Mouse (Mus musculus) heart, embryonic 12.5 days (tissue): ENCODE results near the gene Phgr1. TPM values are rescaled to one million over a fixed set of nuclear protein-coding genes. Genes with fewer than 3 reads are reported as not detected.

Experiments used
- ATAC-seq: fragments of 200-750 bp; cut with Nextera tagmentation; 2 replicates; pipeline ENCODE4 v1.8.0; 2017; ENCODE audit warnings: moderate TSS enrichment, moderate library complexity; ENCODE audit not compliant: insufficient number of reproducible peaks, low FRiP score
- H3K27ac ChIP-seq: fragments of 300-500 bp; sonication (generic); 2 replicates; pipeline ENCODE4 v1.5.1; 2016; ENCODE audit warnings: mild to moderate bottlenecking, moderate library complexity; ENCODE audit not compliant: poor library complexity, severe bottlenecking
- H3K27me3 ChIP-seq: fragments of 300-500 bp; sonication (generic); replicated peaks from 2 replicates; pipeline ENCODE4 v1.6.1; 2016; ENCODE audit warnings: mild to moderate bottlenecking, moderate library complexity
- H3K36me3 ChIP-seq: fragments of 300-500 bp; sonication (generic); 2 replicates; pipeline ENCODE4 v1.6.1; 2016; ENCODE audit warnings: mild to moderate bottlenecking, moderate library complexity
- H3K4me1 ChIP-seq: fragments of 300-500 bp; sonication (generic); replicated peaks from 2 replicates; pipeline ENCODE4 v1.6.1; 2016; ENCODE audit warnings: mild to moderate bottlenecking
- H3K4me2 ChIP-seq: fragments of 300-500 bp; sonication (generic); 2 replicates; pipeline ENCODE4 v1.6.1; 2016; ENCODE audit warnings: mild to moderate bottlenecking, moderate library complexity
- H3K4me3 ChIP-seq: fragments of 300-500 bp; sonication (generic); 2 replicates; pipeline ENCODE4 v1.5.1; 2016; ENCODE audit warnings: mild to moderate bottlenecking
- H3K9ac ChIP-seq: fragments of 300-500 bp; sonication (generic); 2 replicates; pipeline ENCODE4 v1.6.1; 2016; ENCODE audit warnings: mild to moderate bottlenecking, moderate library complexity
- H3K9me3 ChIP-seq: fragments of 300-500 bp; sonication (generic); replicated peaks from 2 replicates; pipeline ENCODE4 v1.6.1; 2016; ENCODE audit warnings: mild to moderate bottlenecking, moderate library complexity
- WGBS: fragments of 180-500 bp; shearing (Covaris S2); methylation state at CpG from one replicate; pipeline ENCODE4 v1.1.7; 2016; 5-methylcytosine and 5-hydroxymethylcytosine counted together
- polyA plus RNA-seq: library from polyadenylated mRNA; unstranded; fragments of >200 nt; fragmentation: Nextera tagmentation; extraction: Ambion mirVana; gene quantifications from 2 replicates; pipeline ENCODE4 v1.2.1, GENCODE M21; 2016

The Phgr1 gene
- polyA plus RNA-seq = not detected in 2 replicates

- H3K4me2 ChIP-seq = no peak within 1 kb of the TSS
- H3K36me3 ChIP-seq = no peaks in the 10 kb centered on the region
- no peak within 1 kb of the TSS for H3K9ac ChIP-seq
- WGBS = 68% methylated on average over 6 of the region's 6 CpGs
- ATAC-seq = no peak
- H3K9me3 ChIP-seq = no peaks in the 10 kb centered on the region
- H3K27me3 ChIP-seq = peaks cover 9% of the 10 kb centered on the region; the same call in 1 of the 2 replicates
- no peaks in the 10 kb centered on the region for H3K4me1 ChIP-seq
- H3K4me3 ChIP-seq = no peak within 1 kb of the TSS
- H3K27ac ChIP-seq = no peak within 1 kb of the TSS
These were observed at the start of gene Phgr1 for GRCm38 (mm10) chr2:118772158-118772874. TSS of gene Phgr1 (plus strand) at chr2:118772769.

GRCm38 (mm10) chr2:118723693-118724486 is 48.7 kb upstream of the Phgr1 start:
- H3K4me3 ChIP-seq = no peak overlapping the region
- H3K4me1 ChIP-seq = peaks cover 32% of the 10 kb centered on the region
- 62% methylated on average over 15 of the region's 15 CpGs for WGBS
- no peak overlapping the region for H3K4me2 ChIP-seq
- no peaks in the 10 kb centered on the region for H3K36me3 ChIP-seq
- peaks cover 19% of the 10 kb centered on the region; the same call in 1 of the 2 replicates for H3K27me3 ChIP-seq
- no peaks in the 10 kb centered on the region for H3K9me3 ChIP-seq
- H3K27ac ChIP-seq = no peak overlapping the region
- ATAC-seq = no peak
- H3K9ac ChIP-seq = no peak overlapping the region

- no peak overlapping the region for H3K27ac ChIP-seq
- H3K4me3 ChIP-seq = no peak overlapping the region
- ATAC-seq = no peak
- H3K9ac ChIP-seq = no peak overlapping the region
- peaks cover 22% of the 10 kb centered on the region; the same call in 1 of the 2 replicates for H3K27me3 ChIP-seq
- no peak overlapping the region for H3K4me2 ChIP-seq
- no peaks in the 10 kb centered on the region for H3K9me3 ChIP-seq
- no peaks in the 10 kb centered on the region for H3K36me3 ChIP-seq
- peaks cover 45% of the 10 kb centered on the region for H3K4me1 ChIP-seq
- WGBS = 79% methylated on average over 4 of the region's 4 CpGs
These were observed 47.1 kb upstream of the Phgr1 start for GRCm38 (mm10) chr2:118725511-118725910.

GRCm38 (mm10) chr2:118726873-118727272 is 45.7 kb upstream of the Phgr1 start:
- no peak overlapping the region for H3K4me3 ChIP-seq
- H3K27ac ChIP-seq = no peak overlapping the region
- ATAC-seq = no peak
- H3K9me3 ChIP-seq = no peaks in the 10 kb centered on the region
- no peak overlapping the region for H3K4me2 ChIP-seq
- WGBS = 81% methylated on average over 2 of the region's 2 CpGs
- peaks cover 33% of the 10 kb centered on the region for H3K27me3 ChIP-seq
- H3K36me3 ChIP-seq = no peaks in the 10 kb centered on the region
- H3K4me1 ChIP-seq = peaks cover 47% of the 10 kb centered on the region
- H3K9ac ChIP-seq = no peak overlapping the region

- no peak for ATAC-seq
These were observed 44.7 kb upstream of the Phgr1 start for GRCm38 (mm10) chr2:118727911-118728310.

GRCm38 (mm10) chr2:118728337-118728736 is 44.2 kb upstream of the Phgr1 start, which contains the start of gene Plcb2:
TSS of gene Plcb2 (minus strand) at chr2:118728438.
- Histone ChIP-seq H3K27ac (no peak within 1 kb of the TSS; the same call in 1 of the 2 replicates), H3K27me3 (peaks cover 36% of the 10 kb centered on the region), H3K4me2 (peak within 1 kb of the TSS; percentile 35), H3K4me1 (peaks cover 40% of the 10 kb centered on the region), H3K4me3 (no peak within 1 kb of the TSS), H3K36me3 (no peaks in the 10 kb centered on the region), H3K9me3 (no peaks in the 10 kb centered on the region), H3K9ac (0 out of 2 replicates have a peak within 1 kb of the TSS, but pooled peaks have one; percentile 46)
- ATAC-seq = no peak
- 15% methylated on average over 7 of the region's 7 CpGs for WGBS

More at GRCm38 (mm10) chr2:118727911-118728310, 44.7 kb upstream of the Phgr1 start:
- no peaks in the 10 kb centered on the region for H3K9me3 ChIP-seq
- peaks cover 36% of the 10 kb centered on the region for H3K27me3 ChIP-seq
- H3K9ac ChIP-seq = no peak overlapping the region
- H3K27ac ChIP-seq = no peak overlapping the region
- peak overlapping the region; percentile 35; the same call in 1 of the 2 replicates for H3K4me2 ChIP-seq
- H3K4me1 ChIP-seq = peaks cover 44% of the 10 kb centered on the region
- no peaks in the 10 kb centered on the region for H3K36me3 ChIP-seq
- 16% methylated on average over 9 of the region's 9 CpGs for WGBS
- no peak overlapping the region for H3K4me3 ChIP-seq

GRCm38 (mm10) chr2:118729194-118729593 is 43.4 kb upstream of the Phgr1 start:
- Histone ChIP-seq H3K27ac (no peak overlapping the region; the same call in 1 of the 2 replicates), H3K9me3 (no peaks in the 10 kb centered on the region)
- 0 out of 2 replicates have a peak, but pooled peaks have one; percentile 20 for ATAC-seq

GRCm38 (mm10) chr2:118729816-118730621 is 42.5 kb upstream of the Phgr1 start:
- 27% methylated on average over 8 of the region's 8 CpGs for WGBS
- no peak for ATAC-seq

More at GRCm38 (mm10) chr2:118729194-118729593, 43.4 kb upstream of the Phgr1 start:
- Histone ChIP-seq H3K27me3 (peaks cover 43% of the 10 kb centered on the region), H3K4me1 (peaks cover 32% of the 10 kb centered on the region), H3K9ac (0 out of 2 replicates have a peak overlapping the region, but pooled peaks have one; percentile 9), H3K36me3 (no peaks in the 10 kb centered on the region), H3K4me3 (no peak overlapping the region), H3K4me2 (no peak overlapping the region)
- 28% methylated on average over 4 of the region's 4 CpGs for WGBS

GRCm38 (mm10) chr2:118730622-118730915 is 42.0 kb upstream of the Phgr1 start:
- Histone ChIP-seq H3K9ac (no peak overlapping the region), H3K27ac (no peak overlapping the region), H3K27me3 (peaks cover 39% of the 10 kb centered on the region), H3K4me3 (no peak overlapping the region), H3K36me3 (no peaks in the 10 kb centered on the region), H3K4me1 (peaks cover 32% of the 10 kb centered on the region), H3K9me3 (no peaks in the 10 kb centered on the region), H3K4me2 (no peak overlapping the region)
- WGBS = 6% methylated on average over 3 of the region's 3 CpGs
- no peak; the same call in 1 of the 2 replicates for ATAC-seq

More at GRCm38 (mm10) chr2:118729816-118730621, 42.5 kb upstream of the Phgr1 start:
- H3K27ac ChIP-seq = no peak overlapping the region
- H3K36me3 ChIP-seq = no peaks in the 10 kb centered on the region
- peaks cover 32% of the 10 kb centered on the region for H3K4me1 ChIP-seq
- no peak overlapping the region for H3K4me2 ChIP-seq
- peaks cover 39% of the 10 kb centered on the region for H3K27me3 ChIP-seq
- H3K9me3 ChIP-seq = no peaks in the 10 kb centered on the region
- H3K4me3 ChIP-seq = no peak overlapping the region
- H3K9ac ChIP-seq = no peak overlapping the region

- Histone ChIP-seq H3K27ac (no peak overlapping the region), H3K27me3 (peaks cover 45% of the 10 kb centered on the region), H3K36me3 (no peaks in the 10 kb centered on the region), H3K4me1 (peaks cover 32% of the 10 kb centered on the region), H3K4me3 (no peak overlapping the region), H3K9ac (no peak overlapping the region), H3K4me2 (no peak overlapping the region), H3K9me3 (no peaks in the 10 kb centered on the region)
- no peak for ATAC-seq
- 80% methylated on average over 5 of the region's 5 CpGs for WGBS
These were observed 40.6 kb upstream of the Phgr1 start for GRCm38 (mm10) chr2:118731981-118732380.
